Mouse (Mus musculus): Measurements from ENCODE around the gene 5330417C22Rik. TPM values are rescaled to one million over a fixed set of nuclear protein-coding genes. Genes with fewer than 3 reads are reported as not detected.
A peak's percentile ranks its signal among the peaks of the same experiment; 100 is the strongest.
"Not testable (repeated sequence)": the region's sequence is repeated elsewhere in the genome, so short reads cannot be mapped to it uniquely, and the experiment has no call there.

The 5330417C22Rik gene
- under 1 TPM in 2 of 4 experiments, not detected in 2; 0.16 to 0.20 TPM for total RNA-seq (2022)

DNA sequence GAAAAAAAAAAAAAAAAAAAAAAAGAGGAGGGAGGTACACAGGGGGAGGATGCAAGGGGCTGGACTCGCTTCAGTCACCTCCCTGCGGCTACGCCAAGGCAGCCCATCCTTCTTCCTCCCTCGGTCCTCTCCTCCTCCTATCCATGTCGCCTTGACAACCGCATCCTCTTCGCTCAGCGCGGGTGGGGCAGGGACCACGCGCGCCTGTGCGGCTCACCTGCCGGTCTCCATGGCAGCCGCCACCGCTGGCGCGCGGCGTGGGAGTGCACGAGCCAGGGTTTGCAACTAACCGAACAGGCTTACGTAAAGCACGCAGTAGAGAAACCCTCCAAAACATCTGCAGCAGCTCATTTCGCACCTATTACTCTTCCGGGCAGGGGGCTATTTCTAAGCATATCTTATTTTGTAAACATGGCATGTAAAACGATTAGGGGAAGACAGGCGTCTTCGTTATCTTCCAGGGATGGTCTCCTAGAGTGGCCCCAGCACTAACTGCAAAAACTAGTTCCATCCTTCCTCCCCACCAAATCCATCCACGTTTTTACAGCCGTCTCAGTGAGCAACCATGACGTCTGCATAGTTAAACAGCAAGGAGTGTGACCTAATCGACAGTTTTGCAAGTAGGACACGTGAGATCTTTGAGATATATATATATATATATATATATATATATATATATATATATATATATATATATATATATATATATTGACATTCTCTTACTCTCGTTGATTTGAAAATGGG is at the start of gene 5330417C22Rik:
5330417C22Rik (minus strand) TSS at position 20 of the 744 bp plus-strand sequence.
- DNase-seq (ENCODE audit: low spot score) = no peak

DNA sequence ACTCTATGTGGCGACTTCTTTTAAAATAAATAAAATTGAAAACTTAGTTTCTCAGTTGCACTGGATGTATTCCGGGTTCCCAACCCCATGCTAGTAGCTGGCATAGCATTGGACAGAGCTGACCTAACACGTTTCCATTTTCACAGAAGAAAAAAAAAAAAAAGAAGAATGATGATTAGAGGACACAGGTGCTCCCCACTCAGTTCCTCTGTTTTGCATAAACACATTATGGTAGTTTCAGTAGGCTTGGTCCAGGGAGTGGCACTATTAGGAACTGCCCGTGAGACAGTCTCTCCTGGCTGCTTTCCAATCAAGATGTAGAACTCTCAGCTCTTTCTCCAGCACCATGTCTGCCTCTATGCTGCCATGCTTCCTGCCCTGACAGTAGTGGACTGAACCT is 48.2 kb upstream of the 5330417C22Rik start:
- DNase-seq (ENCODE audit: low spot score) = no peak

GRCm38 (mm10) chr3:108574018-108574417 is 37.7 kb upstream of the 5330417C22Rik start:
- no peak for DNase-seq (ENCODE audit: low spot score)

- no peak for DNase-seq (ENCODE audit: low spot score)
Observed at GRCm38 (mm10) chr3:108572309-108573010, 36.1 kb upstream of the 5330417C22Rik start.

DNA sequence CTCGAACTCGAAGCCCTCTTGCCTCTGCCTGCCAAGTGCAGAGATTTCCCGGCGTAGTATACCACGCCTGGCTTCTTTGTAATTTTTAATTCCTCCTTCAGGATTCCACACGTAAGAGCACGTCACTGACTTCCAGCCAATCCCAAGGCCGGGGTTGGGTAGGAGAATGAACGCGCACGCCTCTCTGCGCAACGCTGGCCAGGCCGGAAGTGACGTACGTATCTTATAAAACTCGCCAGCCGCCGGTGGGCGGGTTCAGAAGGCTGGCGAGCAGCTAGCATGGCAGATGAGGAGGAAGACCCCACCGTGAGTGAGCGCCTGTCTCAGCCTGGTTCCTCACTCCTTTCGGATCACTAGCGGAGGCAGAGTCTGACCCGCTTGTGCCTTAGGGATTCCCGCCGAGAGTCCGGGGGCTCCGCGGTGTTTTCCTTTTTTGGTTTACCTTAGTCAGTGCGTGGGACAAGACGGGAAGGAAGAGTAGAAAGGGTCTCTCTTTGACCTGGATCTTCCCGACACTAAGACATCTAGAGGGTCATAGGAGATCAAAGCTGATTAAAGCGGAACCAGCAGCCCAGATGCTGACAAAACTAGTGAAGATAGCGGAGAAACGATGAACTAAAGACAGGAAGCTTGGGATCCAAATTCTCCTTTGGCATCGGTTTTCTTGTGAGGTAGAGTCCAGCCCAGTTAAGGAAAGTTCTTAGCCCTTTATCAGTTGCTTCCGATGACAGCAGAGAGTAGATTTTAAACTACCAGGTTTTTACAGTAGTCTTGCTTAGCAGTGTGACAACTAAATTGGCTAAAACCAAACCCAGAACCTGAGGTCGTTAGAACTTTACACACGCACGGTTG is 35.3 kb upstream of the 5330417C22Rik start, which contains the start of gene Taf13:
Taf13 (plus strand) TSS at position 256 of the 852 bp plus-strand sequence.
- peak; percentile 98 for DNase-seq (ENCODE audit: low spot score)

DNA sequence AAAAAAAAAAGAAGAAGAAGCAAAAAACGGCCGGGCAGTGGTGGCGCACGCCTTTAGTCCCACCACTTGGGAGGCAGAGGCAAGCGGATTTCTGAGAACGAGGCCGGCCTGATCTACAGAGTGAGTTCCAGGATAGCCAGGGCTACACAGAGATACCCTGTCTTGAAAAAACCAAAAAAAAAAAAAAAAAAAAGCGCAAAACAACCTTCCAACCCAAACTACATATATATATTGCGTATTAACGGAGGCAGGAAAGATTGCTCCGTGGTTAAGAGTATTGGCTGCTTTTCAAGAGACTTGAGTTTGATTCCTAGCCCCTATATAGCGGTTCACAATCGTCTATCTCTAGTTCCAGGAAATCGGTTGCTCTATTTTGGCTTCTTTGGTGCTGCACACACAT is 34.5 kb upstream of the 5330417C22Rik start:
- DNase-seq (ENCODE audit: low spot score) = no peak

DNA sequence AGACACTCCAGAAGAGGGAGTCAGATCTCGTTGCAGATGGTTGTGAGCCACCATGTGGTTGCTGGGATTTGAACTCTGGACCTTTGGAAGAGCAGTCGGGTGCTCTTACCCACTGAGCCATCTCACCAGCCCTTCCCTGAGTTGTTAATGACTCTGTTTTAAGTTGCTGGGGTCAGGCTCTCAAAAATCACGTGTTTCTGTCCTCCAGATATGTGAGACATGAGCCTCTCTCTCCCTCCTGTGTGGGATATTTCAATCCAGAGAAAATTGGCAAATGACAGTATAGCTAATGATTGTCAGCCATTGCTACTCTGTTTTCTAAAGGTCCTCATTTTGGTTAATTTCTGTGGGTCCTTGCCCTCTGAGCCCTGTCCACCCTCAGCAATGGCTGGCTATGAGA is 33.3 kb upstream of the 5330417C22Rik start:
- DNase-seq (ENCODE audit: low spot score) = not testable (repeated sequence)

- no peak for DNase-seq (ENCODE audit: low spot score)
Observed at GRCm38 (mm10) chr3:108567990-108568877, 31.9 kb upstream of the 5330417C22Rik start.

GRCm38 (mm10) chr3:108563309-108563708 is 27.0 kb upstream of the 5330417C22Rik start:
- peak; percentile 84 for DNase-seq (ENCODE audit: low spot score)

GRCm38 (mm10) chr3:108562777-108563271 is 26.5 kb upstream of the 5330417C22Rik start:
- peak; percentile 40 for DNase-seq (ENCODE audit: low spot score)

- DNase-seq (ENCODE audit: low spot score) = peak; percentile 99
Observed at GRCm38 (mm10) chr3:108562133-108562730, 25.9 kb upstream of the 5330417C22Rik start, which contains the start of gene Tmem167b. Gene Tmem167b, minus strand, starts transcription at chr3:108562466.

DNA sequence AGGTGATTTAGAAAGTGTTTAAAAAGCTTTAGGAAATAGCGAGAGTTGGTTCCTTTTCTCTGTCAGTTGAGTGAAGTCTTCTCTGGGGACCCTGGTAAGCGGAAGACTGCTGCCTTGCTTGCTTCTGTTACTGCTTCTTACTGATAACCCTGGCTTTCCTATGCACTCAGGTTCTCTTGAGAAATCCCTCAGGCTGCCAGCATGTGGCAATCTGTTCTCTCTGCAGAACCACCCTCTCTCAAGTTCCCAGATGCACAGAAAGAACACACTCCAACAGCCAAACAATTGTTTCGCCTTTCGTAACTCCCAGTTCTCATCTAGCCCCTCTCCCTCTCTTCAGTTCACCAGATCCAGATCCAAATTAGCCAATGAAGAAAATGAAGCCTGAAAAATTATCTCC is 21.6 kb upstream of the 5330417C22Rik start:
- DNase-seq (ENCODE audit: low spot score) = no peak

- peak; percentile 95 for DNase-seq (ENCODE audit: low spot score)
Observed at GRCm38 (mm10) chr3:108554587-108555312, 18.4 kb upstream of the 5330417C22Rik start.

GRCm38 (mm10) chr3:108554111-108554561 is 17.8 kb upstream of the 5330417C22Rik start:
- no peak for DNase-seq (ENCODE audit: low spot score)

DNA sequence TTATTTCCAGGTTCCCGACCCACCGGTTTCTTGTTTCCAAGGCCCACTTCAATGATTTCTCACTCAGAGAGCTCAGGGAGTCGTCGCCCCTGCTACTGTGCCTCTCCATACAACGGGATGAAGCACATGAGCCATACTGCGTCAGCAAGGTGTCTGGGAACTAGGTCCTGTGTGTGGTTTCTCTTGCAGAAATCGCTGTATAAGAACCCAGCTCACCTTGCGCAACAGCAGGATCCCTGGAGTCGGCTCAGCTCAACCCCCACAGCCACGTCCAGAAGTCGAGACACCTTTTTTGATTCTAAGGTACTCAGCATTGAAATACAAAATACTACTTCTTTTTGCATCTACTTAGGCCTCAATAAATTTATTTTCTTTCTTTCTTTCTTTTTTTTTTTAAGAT is 6.0 kb upstream of the 5330417C22Rik start:
- DNase-seq (ENCODE audit: low spot score) = no peak

- DNase-seq (ENCODE audit: low spot score) = peak; percentile 81
Observed at GRCm38 (mm10) chr3:108537303-108537702, 967 bp upstream of the 5330417C22Rik start.

- no peak for DNase-seq (ENCODE audit: low spot score)
Observed at GRCm38 (mm10) chr3:108535896-108536516, 330 bp downstream of the 5330417C22Rik start.

DNA sequence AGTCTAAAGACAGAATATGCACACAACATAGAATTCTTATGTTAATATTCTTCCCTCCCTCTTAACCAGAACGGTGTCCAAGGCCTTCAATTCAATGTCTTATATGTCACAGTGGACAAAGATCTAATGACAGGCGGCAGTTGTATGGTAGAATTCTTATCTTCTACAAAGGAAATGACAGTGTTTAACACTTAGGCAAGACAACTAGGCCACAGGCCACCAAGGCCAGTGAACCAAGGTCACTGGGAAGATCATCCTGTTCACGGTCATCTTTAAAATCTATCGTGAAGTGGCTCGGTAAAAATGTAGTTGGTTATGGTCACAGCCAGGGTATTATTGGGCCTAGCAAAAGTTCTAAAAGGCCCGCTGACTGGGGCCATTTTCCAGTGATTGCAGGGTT is 2.4 kb downstream of the 5330417C22Rik start, which contains the start of gene 1700013F07Rik:
1700013F07Rik (plus strand) TSS at position 200 of the 400 bp plus-strand sequence.
- DNase-seq (ENCODE audit: low spot score) = no peak

All from heart, adult 8-10 months (tissue).